Mouse (Mus musculus) gonadal fat pad, adult 2 months (tissue): ENCODE results near the gene Ankrd26. TPM values are rescaled to one million over a fixed set of nuclear protein-coding genes. Genes with fewer than 3 reads are reported as not detected.

Experiments used
- DNase-seq: peaks from one replicate; pipeline ENCODE4 v3.0.0-alpha.2; 2012; ENCODE audit warnings: low read depth
- polyA plus RNA-seq: library from polyadenylated mRNA; depleted of rRNA; stranded (reverse); fragments of >200 nt; gene quantifications from 2 replicates; pipeline ENCODE4 v1.2.3, GENCODE M21; 2012; rRNA removed

Gene Ankrd26
- polyA plus RNA-seq, 1 experiment, result 0.90 TPM

- no peak for DNase-seq
Observed at GRCm38 (mm10) chr6:118478957-118479708, 82.9 kb downstream of the Ankrd26 start, which contains the start of gene Zfp9. TSS of gene Zfp9 (minus strand) at chr6:118479320.

GRCm38 (mm10) chr6:118477875-118478785 lies 83.9 kb downstream of the Ankrd26 start:
- no peak for DNase-seq

GRCm38 (mm10) chr6:118462069-118462705 lies 99.8 kb downstream of the Ankrd26 start:
- DNase-seq, result no peak

GRCm38 (mm10) chr6:118457726-118458125 lies 104.3 kb downstream of the Ankrd26 start:
- DNase-seq, result no peak

- DNase-seq, result no peak
Observed at GRCm38 (mm10) chr6:118455042-118455631, 106.9 kb downstream of the Ankrd26 start, which contains the start of gene Zfp248. TSS of gene Zfp248 (minus strand) at chr6:118455528.

GRCm38 (mm10) chr6:118454452-118454851 lies 107.6 kb downstream of the Ankrd26 start:
- DNase-seq, result no peak

Other genes with a start within 250 kb of the Ankrd26 start
- gene Bms1, start 142.8 kb downstream of the Ankrd26 start, polyA plus RNA-seq, result 4.3 and 6.5 TPM in 2 replicates
- 1.0 and 1.1 TPM in 2 replicates for gene Zfp248, start 106.7 kb downstream of the Ankrd26 start, polyA plus RNA-seq
- 3.2 and 3.3 TPM in 2 replicates for gene Zfp9, start 82.9 kb downstream of the Ankrd26 start, polyA plus RNA-seq